Mouse (Mus musculus) stomach, postnatal 0 days (tissue): ENCODE results near the gene Fam89b. TPM values are rescaled to one million over a fixed set of nuclear protein-coding genes. Genes with fewer than 3 reads are reported as not detected.
A peak's percentile ranks its signal among the peaks of the same experiment; 100 is the strongest.

Experiments used
- ATAC-seq: fragments of 200-750 bp; cut with Nextera tagmentation; 2 replicates; pipeline ENCODE4 v1.8.0; 2017; ENCODE audit not compliant: low FRiP score, low TSS enrichment
- DNase-seq: peaks from one replicate; pipeline ENCODE4 v3.0.0-alpha.2; 2016; ENCODE audit warnings: low spot score
- H3K27ac ChIP-seq: fragments of 300-500 bp; sonication (generic); replicated peaks from 2 replicates; pipeline ENCODE4 v1.5.1; 2014; ENCODE audit warnings: mild to moderate bottlenecking, control low read depth
- H3K27me3 ChIP-seq: fragments of 300-500 bp; sonication (generic); 2 replicates; pipeline ENCODE4 v1.6.1; 2014; ENCODE audit warnings: low read length; ENCODE audit not compliant: control insufficient read depth, insufficient read depth
- H3K36me3 ChIP-seq: fragments of 300-500 bp; sonication (generic); 2 replicates; pipeline ENCODE4 v1.6.1; 2014; ENCODE audit warnings: low read length, mixed read lengths; ENCODE audit not compliant: control insufficient read depth, insufficient read depth
- H3K4me1 ChIP-seq: fragments of 300-500 bp; sonication (generic); replicated peaks from 2 replicates; pipeline ENCODE4 v1.6.1; 2014; ENCODE audit warnings: antibody characterized with exemption; ENCODE audit not compliant: control insufficient read depth, insufficient read depth
- H3K4me2 ChIP-seq: fragments of 300-500 bp; sonication (generic); replicated peaks from 2 replicates; pipeline ENCODE4 v1.6.1; 2014; ENCODE audit warnings: low read depth, mild to moderate bottlenecking, control low read depth, moderate library complexity
- H3K4me3 ChIP-seq: fragments of 300-500 bp; sonication (generic); 2 replicates; pipeline ENCODE4 v1.5.1; 2014; ENCODE audit warnings: low read depth, low read length, control low read depth
- H3K9ac ChIP-seq: fragments of 300-500 bp; sonication (generic); 2 replicates; pipeline ENCODE4 v1.6.1; 2014; ENCODE audit warnings: mild to moderate bottlenecking, low read length, control low read depth, mixed read lengths
- H3K9me3 ChIP-seq: fragments of 300-500 bp; sonication (generic); 2 replicates; pipeline ENCODE4 v1.6.1; 2016; ENCODE audit warnings: low read length; ENCODE audit not compliant: control insufficient read depth
- CTCF ChIP-seq: IDR thresholded peaks from 2 replicates; pipeline ENCODE4 v1.5.1; 2016; ENCODE audit warnings: antibody characterized with exemption, low read depth, mild to moderate bottlenecking, moderate library complexity
- EP300 ChIP-seq: optimal IDR thresholded peaks from 2 replicates; pipeline ENCODE3; 2016; ENCODE audit warnings: antibody characterized with exemption
- WGBS: fragments of 180-500 bp; shearing (Covaris S2); extraction: QIAGEN DNeasy Blood & Tissue Kit; methylation state at CpG from one replicate; pipeline ENCODE4 v1.1.7; 2014; 5-methylcytosine and 5-hydroxymethylcytosine counted together
- polyA plus RNA-seq: library from polyadenylated mRNA; unstranded; fragments of >200 nt; fragmentation: Nextera tagmentation; extraction: Ambion mirVana; gene quantifications from 2 replicates; pipeline ENCODE4 v1.2.1, GENCODE M21; 2015

The Fam89b gene
- polyA plus RNA-seq, 1 experiment from 2014 or later = 51.9 TPM

DNA sequence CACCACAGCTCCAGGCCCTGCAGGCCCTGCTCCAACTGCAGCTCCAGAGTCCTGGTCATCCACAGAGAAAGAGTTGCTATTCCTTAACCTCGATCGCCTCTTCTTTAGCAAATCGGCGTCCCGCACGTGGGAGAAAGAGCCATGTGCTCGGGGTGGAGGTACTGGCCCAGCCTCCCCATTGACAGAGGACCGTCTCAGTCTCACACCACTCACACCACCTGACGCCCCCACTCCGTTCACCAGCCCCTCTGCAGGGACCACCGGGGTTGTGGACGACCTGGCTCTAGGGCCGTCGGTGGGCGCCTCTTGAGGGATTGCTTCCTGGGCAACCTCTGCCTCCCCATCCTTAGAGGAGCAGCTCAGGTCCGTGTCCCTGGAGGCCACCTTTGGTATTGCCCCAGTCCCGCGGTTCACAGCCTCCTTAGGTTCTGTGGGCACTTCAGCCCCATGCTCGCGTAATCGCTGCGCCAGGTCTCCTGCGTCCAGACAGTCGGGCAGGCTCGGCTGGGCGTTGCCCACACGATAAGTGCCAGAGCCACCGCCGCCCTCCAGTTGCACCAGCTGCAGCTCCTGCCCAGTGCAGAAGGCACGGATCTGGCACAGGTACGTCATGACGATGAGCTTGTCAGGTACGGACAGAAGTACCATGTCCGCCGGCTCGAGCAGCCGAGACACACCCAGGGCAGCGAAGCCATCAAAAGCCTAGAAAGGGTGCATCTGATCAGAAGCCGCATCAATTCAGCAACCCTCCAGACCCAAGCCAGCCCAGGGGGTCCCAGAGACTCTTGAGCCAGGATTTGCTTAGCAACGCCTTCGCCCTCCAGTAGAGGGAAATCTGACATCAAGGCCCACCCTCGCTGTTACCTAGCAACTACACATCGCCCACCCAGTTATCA is 13.4 kb downstream of the Fam89b start:
- TF ChIP-seq CTCF = peak; percentile 63
- TF ChIP-seq EP300 = no peak
- WGBS = 38% methylated on average over 43 of the region's 43 CpGs
- Histone ChIP-seq H3K4me1 (peaks cover 7% of the 10 kb centered on the region; the same call in 1 of the 2 replicates), H3K9ac (peak overlapping the region; percentile 23; the same call in 1 of the 2 replicates), H3K4me3 (no peak overlapping the region), H3K9me3 (no peaks in the 10 kb centered on the region), H3K27ac (no peak overlapping the region), H3K4me2 (peak overlapping the region; percentile 31), H3K36me3 (peaks cover 26% of the 10 kb centered on the region), H3K27me3 (no peaks in the 10 kb centered on the region)
- ATAC-seq (peak; percentile 87), DNase-seq (peak; percentile 85)

- DNase-seq (peak; percentile 82), ATAC-seq (peak; percentile 79)
- Histone ChIP-seq H3K27me3 (no peaks in the 10 kb centered on the region), H3K36me3 (peaks cover 11% of the 10 kb centered on the region), H3K4me3 (no peak overlapping the region), H3K4me2 (no peak overlapping the region; the same call in 1 of the 2 replicates), H3K9ac (no peak overlapping the region), H3K27ac (peak overlapping the region; percentile 70), H3K9me3 (no peaks in the 10 kb centered on the region), H3K4me1 (peaks cover 7% of the 10 kb centered on the region; the same call in 1 of the 2 replicates)
- no peak for TF ChIP-seq EP300
- no peak for TF ChIP-seq CTCF
- WGBS = 0% methylated on average over 1 of the region's 2 CpGs
Observed at GRCm38 (mm10) chr19:5713730-5714129, 15.7 kb downstream of the Fam89b start.

DNA sequence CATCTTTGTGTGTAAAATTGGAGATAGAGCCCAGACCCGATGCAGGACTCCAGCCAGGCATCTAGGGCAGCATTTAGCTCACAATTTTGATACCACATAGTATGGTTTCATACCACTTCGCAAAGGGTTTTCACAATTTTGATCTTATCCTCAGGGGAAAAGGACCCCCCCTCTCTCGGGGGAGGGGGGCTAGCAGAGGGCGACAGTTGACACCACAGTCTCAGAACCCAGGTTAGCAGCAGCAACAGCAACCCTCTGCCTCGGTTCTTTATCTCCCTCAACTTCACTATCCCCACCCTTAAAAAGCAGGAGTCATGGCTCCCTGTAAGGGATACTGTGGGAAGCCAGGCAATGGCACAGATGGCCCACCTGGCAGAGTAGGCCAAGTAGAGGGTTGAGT is 16.2 kb downstream of the Fam89b start:
- Histone ChIP-seq H3K27me3 (no peaks in the 10 kb centered on the region), H3K27ac (peak overlapping the region; percentile 70), H3K4me2 (no peak overlapping the region; the same call in 1 of the 2 replicates), H3K36me3 (peaks cover 11% of the 10 kb centered on the region), H3K4me3 (no peak overlapping the region), H3K9me3 (no peaks in the 10 kb centered on the region), H3K9ac (no peak overlapping the region), H3K4me1 (peaks cover 7% of the 10 kb centered on the region; the same call in 1 of the 2 replicates)
- no peak for DNase-seq
- 0 out of 2 replicates have a peak, but pooled peaks have one; percentile 0 for ATAC-seq
- TF ChIP-seq CTCF (no peak), EP300 (no peak)
- 63% methylated on average over 5 of the region's 5 CpGs for WGBS

DNA sequence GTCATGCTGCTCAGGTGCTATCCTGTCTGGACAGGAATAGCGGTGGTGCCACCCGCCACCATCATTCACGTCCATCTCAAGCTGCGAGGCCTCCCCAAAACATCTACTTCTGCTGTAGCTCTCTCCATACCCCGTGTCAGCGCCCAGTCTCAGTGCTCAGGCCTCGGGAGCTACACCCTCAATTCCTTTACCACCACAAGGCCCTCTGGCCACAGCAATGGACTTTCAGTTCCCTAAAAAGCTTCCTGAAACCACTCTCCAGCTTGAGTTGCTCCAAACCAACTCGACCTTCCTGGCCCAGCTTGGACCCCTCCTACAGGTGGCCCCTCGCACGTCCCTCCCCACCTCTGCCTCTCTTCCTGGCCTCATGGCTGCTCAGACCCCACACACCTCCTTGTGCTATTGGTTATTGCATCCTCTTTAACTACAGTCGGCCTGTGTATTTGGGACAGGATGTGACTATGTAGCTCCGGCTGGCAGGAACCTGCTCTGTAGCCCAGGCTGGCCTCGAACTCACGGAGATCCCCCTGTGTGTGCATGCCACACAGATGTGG is 17.5 kb downstream of the Fam89b start:
- peaks cover 15% of the 10 kb centered on the region for H3K36me3 ChIP-seq
- WGBS = 88% methylated on average over 14 of the region's 14 CpGs
- DNase-seq (no peak), ATAC-seq (no peak)
- H3K4me1 ChIP-seq = peaks cover 7% of the 10 kb centered on the region; the same call in 1 of the 2 replicates
- H3K27ac ChIP-seq = no peak overlapping the region
- TF ChIP-seq CTCF = no peak
- TF ChIP-seq EP300 = no peak
- no peak overlapping the region for H3K9ac ChIP-seq
- H3K4me2 ChIP-seq = no peak overlapping the region
- H3K4me3 ChIP-seq = no peak overlapping the region
- no peaks in the 10 kb centered on the region for H3K9me3 ChIP-seq
- no peaks in the 10 kb centered on the region for H3K27me3 ChIP-seq

DNA sequence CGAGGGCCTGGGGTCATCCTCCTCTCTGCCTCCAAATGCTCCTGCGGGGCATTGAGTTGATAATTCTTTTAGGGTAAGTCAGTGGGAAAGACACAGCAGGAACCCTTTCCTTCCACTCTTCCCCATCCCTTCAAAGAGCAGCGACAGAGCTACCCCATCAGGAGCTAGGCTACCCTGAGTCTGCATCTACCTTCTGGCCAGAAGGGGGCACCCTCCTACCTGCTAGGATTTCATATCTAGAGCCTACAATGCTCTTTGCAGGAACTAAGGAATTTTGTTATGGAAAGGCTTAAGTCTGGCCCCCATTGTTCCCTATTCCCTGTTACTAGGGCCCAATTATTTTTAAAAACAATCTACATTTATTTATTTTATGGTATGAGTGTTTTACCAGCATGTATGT is 18.2 kb downstream of the Fam89b start:
- H3K9ac ChIP-seq = no peak overlapping the region
- TF ChIP-seq CTCF = peak; percentile 90
- no peak for TF ChIP-seq EP300
- ATAC-seq = no peak
- peaks cover 7% of the 10 kb centered on the region; the same call in 1 of the 2 replicates for H3K4me1 ChIP-seq
- H3K4me2 ChIP-seq = no peak overlapping the region
- peaks cover 15% of the 10 kb centered on the region for H3K36me3 ChIP-seq
- no peaks in the 10 kb centered on the region for H3K27me3 ChIP-seq
- no peak overlapping the region for H3K27ac ChIP-seq
- WGBS = 22% methylated on average over 3 of the region's 3 CpGs
- peak; percentile 77 for DNase-seq
- no peaks in the 10 kb centered on the region for H3K9me3 ChIP-seq
- H3K4me3 ChIP-seq = no peak overlapping the region
